Comparison of ENCODE assay signal across 22 mouse cellular contexts in genomic region chr4:138785721-138786120, GRCm38 (mm10). TPM values are rescaled to one million over a fixed set of nuclear protein-coding genes. Genes with fewer than 3 reads are reported as not detected.
DNase-seq lines count a peak whose midpoint lies in the region; ATAC-seq and TF ChIP-seq lines count a peak whose summit lies in the region.
"Had no signal": no experiment of that assay in that cellular context is flagged by ENCODE, and none has a peak within 500 bp of the region (broad histone marks: within the 10 kb centered on the region; RNA-seq: fewer than 3 reads in every experiment).

No protein-coding gene starts in this region.

- no peak for TF ChIP-seq POLR2A in cerebellum, adult 2 months (IDR thresholded peaks at IDR 0.05; ENCODE audit: borderline replicate concordance, insufficient read depth, low read length)
- no peak for TF ChIP-seq POLR2A in kidney, adult 2 months (IDR thresholded peaks at IDR 0.05; ENCODE audit: low read depth, low read length)

- no peak overlapping the region for H3K4me3 ChIP-seq in cerebellum, adult 2 months (replicated peaks; ENCODE audit: insufficient read depth, low read depth, low read length)
- no peak overlapping the region for H3K4me3 ChIP-seq in kidney, adult 2 months (ENCODE audit: insufficient read depth, low read depth, low read length)
- no peak overlapping the region for H3K4me3 ChIP-seq in liver, embryonic 14.5 days (ENCODE audit: insufficient read depth in 1 of 2, low read depth in 2 of 2, low read length in 2 of 2)
- H3K4me3 ChIP-seq in liver, embryonic 11.5 days (ENCODE audit: low read depth, low read length): no peak overlapping the region
- H3K4me3 ChIP-seq: forebrain, embryonic 12.5 days; hindbrain, embryonic 10.5 days; midbrain, embryonic 13.5 days had no signal

- TF ChIP-seq EP300 in liver, embryonic 14.5 days (IDR thresholded peaks at IDR 0.05; ENCODE audit: low read depth): no peak

- no peak for ATAC-seq in liver, embryonic 14.5 days (ENCODE audit: insufficient read depth)
- ATAC-seq in liver, embryonic 11.5 days (replicated peaks; ENCODE audit: low FRiP score): no peak
- ATAC-seq: inflammation-experienced regulatory T-cells, adult 6 months; midbrain, embryonic 13.5 days had no signal

- 68% methylated on average over 4 of the region's 4 CpGs for WGBS in cerebellum, adult 2 months
- 22% methylated on average over 4 of the region's 4 CpGs for WGBS in kidney, adult 2 months
- 61% methylated on average over 4 of the region's 4 CpGs for WGBS in liver, embryonic 14.5 days (ENCODE audit: insufficient replicate concordance)
- 47% methylated on average over 4 of the region's 4 CpGs for WGBS in liver, embryonic 11.5 days

- H3K4me2 ChIP-seq in liver, embryonic 14.5 days (ENCODE audit: low read depth): no peak overlapping the region
- no peak overlapping the region for H3K4me2 ChIP-seq in liver, embryonic 11.5 days
- H3K4me2 ChIP-seq: forebrain, embryonic 12.5 days; midbrain, embryonic 13.5 days had no signal

- TF ChIP-seq CTCF in cerebellum, adult 2 months (IDR thresholded peaks at IDR 0.05; ENCODE audit: borderline replicate concordance, insufficient read depth, low read depth, low read length): peak; percentile 9; the same call in 1 of the 2 replicates
- peak; percentile 24; the same call in 1 of the 2 replicates for TF ChIP-seq CTCF in kidney, adult 2 months (conservative IDR thresholded peaks at IDR 0.05; ENCODE audit: insufficient read depth, insufficient read length, low read depth, low read length)
- 0 out of 2 replicates have a peak, but pooled peaks have one; percentile 5 for TF ChIP-seq CTCF in liver, embryonic 14.5 days (IDR thresholded peaks at IDR 0.05; ENCODE audit: low read depth)

- no peak overlapping the region for H3K27ac ChIP-seq in cerebellum, adult 2 months (ENCODE audit: insufficient read depth, low read length)
- H3K27ac ChIP-seq in kidney, adult 2 months (ENCODE audit: insufficient read depth, low read depth, low read length): no peak overlapping the region
- no peak overlapping the region for H3K27ac ChIP-seq in liver, embryonic 14.5 days
- no peak overlapping the region for H3K27ac ChIP-seq in liver, embryonic 11.5 days (ENCODE audit: low read depth, low read length)
- H3K27ac ChIP-seq: forebrain, embryonic 12.5 days; hindbrain, embryonic 10.5 days; midbrain, embryonic 13.5 days had no signal

- H3K27me3 ChIP-seq in cerebellum, adult 2 months (ENCODE audit: control insufficient read depth, insufficient read depth, low read length): no peaks in the 10 kb centered on the region
- no peaks in the 10 kb centered on the region for H3K27me3 ChIP-seq in kidney, adult 2 months (replicated peaks; ENCODE audit: control insufficient read depth, insufficient read depth, low read length)
- no peaks in the 10 kb centered on the region for H3K27me3 ChIP-seq in liver, embryonic 14.5 days (ENCODE audit: control insufficient read depth, insufficient read depth, low read length)
- H3K27me3 ChIP-seq in liver, embryonic 11.5 days (replicated peaks; ENCODE audit: control insufficient read depth, insufficient read depth, low read length): no peaks in the 10 kb centered on the region

- no peaks in the 10 kb centered on the region for H3K9me3 ChIP-seq in liver, embryonic 14.5 days (ENCODE audit: control insufficient read depth, low read length)
- no peaks in the 10 kb centered on the region for H3K9me3 ChIP-seq in liver, embryonic 11.5 days (ENCODE audit: control insufficient read depth, low read length)
- H3K9me3 ChIP-seq: forebrain, embryonic 12.5 days; hindbrain, embryonic 10.5 days; midbrain, embryonic 13.5 days had no signal

- H3K4me1 ChIP-seq in cerebellum, adult 2 months (ENCODE audit: control insufficient read depth, insufficient read depth, low read length): no peaks in the 10 kb centered on the region
- no peaks in the 10 kb centered on the region for H3K4me1 ChIP-seq in kidney, adult 2 months (ENCODE audit: control insufficient read depth, insufficient read depth, low read length)
- no peaks in the 10 kb centered on the region for H3K4me1 ChIP-seq in liver, embryonic 14.5 days (replicated peaks; ENCODE audit: control insufficient read depth in 2 of 2, insufficient read depth in 2 of 2, low read length in 1 of 2)
- H3K4me1 ChIP-seq in liver, embryonic 11.5 days (replicated peaks; ENCODE audit: control insufficient read depth, insufficient read depth, low read length): no peaks in the 10 kb centered on the region
- H3K4me1 ChIP-seq: forebrain, embryonic 12.5 days; hindbrain, embryonic 10.5 days; midbrain, embryonic 13.5 days had no signal

- no peaks in the 10 kb centered on the region for H3K36me3 ChIP-seq in kidney, adult 2 months (ENCODE audit: control insufficient read depth, insufficient read depth, low read length)
- no peaks in the 10 kb centered on the region for H3K36me3 ChIP-seq in liver, embryonic 14.5 days (replicated peaks; ENCODE audit: control insufficient read depth, insufficient read depth, low read depth)
- H3K36me3 ChIP-seq in liver, embryonic 11.5 days (ENCODE audit: control insufficient read depth, insufficient read depth, low read length): no peaks in the 10 kb centered on the region
- H3K36me3 ChIP-seq: forebrain, embryonic 12.5 days; hindbrain, embryonic 10.5 days; midbrain, embryonic 13.5 days had no signal

- H3K9ac ChIP-seq in liver, embryonic 14.5 days (replicated peaks): no peak overlapping the region
- H3K9ac ChIP-seq in liver, embryonic 11.5 days (ENCODE audit: low read depth, low read length): no peak overlapping the region
- H3K9ac ChIP-seq: forebrain, embryonic 12.5 days; midbrain, embryonic 13.5 days had no signal

- DNase-seq in cerebellum, adult 2 months: no peak
- DNase-seq in cerebellum, adult 9-10 months: no peak
- DNase-seq in kidney, adult 2 months: no peak
- no peak for DNase-seq in kidney, postnatal 25 days
- DNase-seq in liver, embryonic 14.5 days (ENCODE audit: low read depth in 3 of 3, low spot score in 3 of 3): no peak
- no peak for DNase-seq in liver, embryonic 11.5 days (ENCODE audit: low spot score)
- DNase-seq in R1 (ENCODE audit: low read depth, low spot score): peak; percentile 30
- DNase-seq in left cerebral cortex, adult 18-20 months (ENCODE audit: low spot score in 2 of 2): no peak
- DNase-seq: cerebellum, postnatal 10 days; right cerebral cortex, postnatal 4 days had no signal

RNA-seq across cellular contexts. Expression of gene Pla2g2d, which starts 10.2 kb away (rescaled TPM):
- polyA plus RNA-seq in cerebellum, adult 2 months (2012; rRNA removed): 0.11 and 0.16 TPM in 2 replicates
- polyA plus RNA-seq in kidney, adult 2 months (2012; rRNA removed): 0.64 and 8.4 TPM in 2 replicates
- not detected in 2 replicates for polyA plus RNA-seq in liver, embryonic 14.5 days (2012; rRNA removed)
- polyA plus RNA-seq in liver, embryonic 14.5 days (2014; fragmentation: Nextera tagmentation; extraction: Ambion mirVana): not detected in 2 replicates
- 0.25 TPM in 1 of 2 replicates, not detected in the other for polyA plus RNA-seq in liver, embryonic 11.5 days (2014; fragmentation: Nextera tagmentation; extraction: Ambion mirVana)
- under 1 TPM; 0.47 to 0.77 TPM for total RNA-seq in left cerebral cortex, adult 18-20 months (2021)
- total RNA-seq: CH12.LX; granulocyte monocyte progenitor cell, adult 5-6 weeks; megakaryocyte progenitor cell, adult 5-6 weeks; neutrophil, adult 5-6 weeks had no signal
- polyA plus RNA-seq: forebrain, embryonic 12.5 days; heart, embryonic 16.5 days; limb, embryonic 11.5 days; liver, embryonic 16.5 days had no signal

RNA-seq across cellular contexts. Expression of gene Pla2g2f, which starts 28.3 kb away (rescaled TPM):
- 0.41 and 0.69 TPM in 2 replicates for polyA plus RNA-seq in cerebellum, adult 2 months (2012; rRNA removed)
- polyA plus RNA-seq in kidney, adult 2 months (2012; rRNA removed): 0.03 TPM in 1 of 2 replicates, not detected in the other
- 0.02 TPM in 2 replicates for polyA plus RNA-seq in liver, embryonic 14.5 days (2012; rRNA removed)
- not detected in 2 replicates for polyA plus RNA-seq in liver, embryonic 14.5 days (2014; fragmentation: Nextera tagmentation; extraction: Ambion mirVana)
- polyA plus RNA-seq in liver, embryonic 11.5 days (2014; fragmentation: Nextera tagmentation; extraction: Ambion mirVana): not detected in 2 replicates
- under 1 TPM in 1 of 2 experiments, not detected in 1; 0.14 TPM for total RNA-seq in left cerebral cortex, adult 18-20 months (2021)
- total RNA-seq: CH12.LX; granulocyte monocyte progenitor cell, adult 5-6 weeks; megakaryocyte progenitor cell, adult 5-6 weeks; neutrophil, adult 5-6 weeks had no signal
- polyA plus RNA-seq: forebrain, embryonic 12.5 days; inflammation-experienced regulatory T-cells, adult 6 months; liver, embryonic 16.5 days; urinary bladder, adult 2 months had no signal

RNA-seq across cellular contexts. Expression of gene Ubxn10, which starts 48.8 kb away (rescaled TPM):
- polyA plus RNA-seq in cerebellum, adult 2 months (2012; rRNA removed): 1.9 and 2.3 TPM in 2 replicates
- polyA plus RNA-seq in kidney, adult 2 months (2012; rRNA removed): 5.6 and 6.8 TPM in 2 replicates
- 0.04 and 0.06 TPM in 2 replicates for polyA plus RNA-seq in liver, embryonic 14.5 days (2012; rRNA removed)
- 0.09 and 0.11 TPM in 2 replicates for polyA plus RNA-seq in liver, embryonic 14.5 days (2014; fragmentation: Nextera tagmentation; extraction: Ambion mirVana)
- polyA plus RNA-seq in liver, embryonic 11.5 days (2014; fragmentation: Nextera tagmentation; extraction: Ambion mirVana): 0.48 and 0.74 TPM in 2 replicates
- 1 to 10 TPM in 1 of 2 experiments, under 1 TPM in 1; 0.56 to 1.2 TPM for total RNA-seq in left cerebral cortex, adult 18-20 months (2021)
- total RNA-seq: CH12.LX; granulocyte monocyte progenitor cell, adult 5-6 weeks; megakaryocyte progenitor cell, adult 5-6 weeks; neutrophil, adult 5-6 weeks had no signal
- polyA plus RNA-seq: inflammation-experienced regulatory T-cells, adult 6 months had no signal
